Mouse (Mus musculus) neural tube, embryonic 12.5 days (tissue): ENCODE data around the gene Ercc2. TPM values are rescaled to one million over a fixed set of nuclear protein-coding genes. Genes with fewer than 3 reads are reported as not detected.

Experiments used
- ATAC-seq: fragments of 200-750 bp; cut with Nextera tagmentation; 2 replicates; pipeline ENCODE4 v1.8.0; 2017; ENCODE audit warnings: low read depth, mild to moderate bottlenecking, moderate TSS enrichment, moderate library complexity; ENCODE audit not compliant: low FRiP score
- H3K27ac ChIP-seq: fragments of 300-500 bp; sonication (generic); 2 replicates; pipeline ENCODE4 v1.5.1; 2016
- H3K27me3 ChIP-seq: fragments of 300-500 bp; sonication (generic); replicated peaks from 2 replicates; pipeline ENCODE4 v1.6.1; 2016; ENCODE audit warnings: mild to moderate bottlenecking
- H3K36me3 ChIP-seq: fragments of 300-500 bp; sonication (generic); 2 replicates; pipeline ENCODE4 v1.6.1; 2016; ENCODE audit warnings: mild to moderate bottlenecking
- H3K4me1 ChIP-seq: fragments of 300-500 bp; sonication (generic); 2 replicates; pipeline ENCODE4 v1.6.1; 2016
- H3K4me2 ChIP-seq: fragments of 300-500 bp; sonication (generic); replicated peaks from 2 replicates; pipeline ENCODE4 v1.6.1; 2016; ENCODE audit warnings: mild to moderate bottlenecking
- H3K4me3 ChIP-seq: fragments of 300-500 bp; sonication (generic); 2 replicates; pipeline ENCODE4 v1.5.1; 2016
- H3K9ac ChIP-seq: fragments of 300-500 bp; sonication (generic); 2 replicates; pipeline ENCODE4 v1.6.1; 2016; ENCODE audit warnings: mild to moderate bottlenecking
- H3K9me3 ChIP-seq: fragments of 300-500 bp; sonication (generic); 2 replicates; pipeline ENCODE4 v1.6.1; 2016; ENCODE audit warnings: mild to moderate bottlenecking
- WGBS: fragments of 180-500 bp; shearing (Covaris S2); methylation state at CpG from one replicate; pipeline ENCODE4 v1.1.7; 2016; 5-methylcytosine and 5-hydroxymethylcytosine counted together
- polyA plus RNA-seq: library from polyadenylated mRNA; unstranded; fragments of >200 nt; fragmentation: Nextera tagmentation; extraction: Ambion mirVana; gene quantifications from 2 replicates; pipeline ENCODE4 v1.2.1, GENCODE M21; 2016

Ercc2 gene
- polyA plus RNA-seq = 24.0 and 27.5 TPM in 2 replicates

- Histone ChIP-seq H3K4me3 (peak within 1 kb of the TSS; percentile 94), H3K9ac (peak within 1 kb of the TSS; percentile 87), H3K9me3 (no peaks in the 10 kb centered on the region), H3K27me3 (no peaks in the 10 kb centered on the region), H3K27ac (no peak within 1 kb of the TSS), H3K4me2 (peak within 1 kb of the TSS; percentile 75), H3K4me1 (peaks cover 18% of the 10 kb centered on the region), H3K36me3 (peaks cover 30% of the 10 kb centered on the region)
- 6% methylated on average over 48 of the region's 48 CpGs for WGBS
- ATAC-seq = peak; percentile 95
Measured at GRCm38 (mm10) chr7:19381377-19382165, at the start of gene Ercc2. Gene Ercc2 (plus strand): TSS chr7:19382010.

GRCm38 (mm10) chr7:19332709-19333352, 49.0 kb upstream of the Ercc2 start:
- H3K4me3 ChIP-seq = peak overlapping the region; percentile 62
- no peaks in the 10 kb centered on the region for H3K36me3 ChIP-seq
- H3K4me1 ChIP-seq = peaks cover 12% of the 10 kb centered on the region
- peak overlapping the region; percentile 90 for H3K4me2 ChIP-seq
- no peak overlapping the region for H3K27ac ChIP-seq
- peak; percentile 37; the same call in 1 of the 2 replicates for ATAC-seq
- WGBS = under 1% methylated on average over 48 of the region's 52 CpGs
- peak overlapping the region; percentile 81 for H3K9ac ChIP-seq
- H3K27me3 ChIP-seq = no peaks in the 10 kb centered on the region
- H3K9me3 ChIP-seq = no peaks in the 10 kb centered on the region

- Histone ChIP-seq H3K27me3 (no peaks in the 10 kb centered on the region), H3K4me2 (no peak overlapping the region), H3K9ac (no peak overlapping the region), H3K9me3 (no peaks in the 10 kb centered on the region), H3K4me1 (peaks cover 12% of the 10 kb centered on the region), H3K4me3 (no peak overlapping the region), H3K36me3 (no peaks in the 10 kb centered on the region), H3K27ac (no peak overlapping the region)
- 33% methylated on average over 3 of the region's 3 CpGs for WGBS
- no peak for ATAC-seq
Measured at GRCm38 (mm10) chr7:19335583-19335982, 46.2 kb upstream of the Ercc2 start.

- WGBS = 63% methylated on average over 10 of the region's 10 CpGs
- H3K27ac ChIP-seq = no peak overlapping the region
- no peaks in the 10 kb centered on the region for H3K9me3 ChIP-seq
- H3K4me3 ChIP-seq = no peak overlapping the region
- H3K4me1 ChIP-seq = peaks cover 21% of the 10 kb centered on the region
- ATAC-seq = no peak
- no peak overlapping the region for H3K9ac ChIP-seq
- peaks cover 11% of the 10 kb centered on the region for H3K27me3 ChIP-seq
- H3K36me3 ChIP-seq = no peaks in the 10 kb centered on the region
- no peak overlapping the region for H3K4me2 ChIP-seq
Measured at GRCm38 (mm10) chr7:19337122-19337521, 44.7 kb upstream of the Ercc2 start.

GRCm38 (mm10) chr7:19338060-19338459, 43.8 kb upstream of the Ercc2 start:
- WGBS = 68% methylated on average over 2 of the region's 2 CpGs

GRCm38 (mm10) chr7:19338596-19338995, 43.2 kb upstream of the Ercc2 start:
- peaks cover 24% of the 10 kb centered on the region for H3K4me1 ChIP-seq
- no peaks in the 10 kb centered on the region for H3K36me3 ChIP-seq
- H3K4me2 ChIP-seq = no peak overlapping the region
- no peaks in the 10 kb centered on the region for H3K9me3 ChIP-seq
- ATAC-seq = no peak
- peaks cover 13% of the 10 kb centered on the region for H3K27me3 ChIP-seq
- no peak overlapping the region for H3K4me3 ChIP-seq
- WGBS = 74% methylated on average over 7 of the region's 7 CpGs
- H3K9ac ChIP-seq = no peak overlapping the region
- no peak overlapping the region for H3K27ac ChIP-seq

More at GRCm38 (mm10) chr7:19338060-19338459, 43.8 kb upstream of the Ercc2 start:
- Histone ChIP-seq H3K4me1 (peaks cover 27% of the 10 kb centered on the region), H3K9ac (no peak overlapping the region), H3K4me2 (no peak overlapping the region), H3K4me3 (no peak overlapping the region), H3K27ac (no peak overlapping the region), H3K27me3 (peaks cover 13% of the 10 kb centered on the region), H3K36me3 (no peaks in the 10 kb centered on the region), H3K9me3 (no peaks in the 10 kb centered on the region)
- no peak for ATAC-seq

- no peak for ATAC-seq
- Histone ChIP-seq H3K9me3 (no peaks in the 10 kb centered on the region), H3K4me3 (peak overlapping the region; percentile 1; the same call in 1 of the 2 replicates), H3K4me2 (peak overlapping the region; percentile 93), H3K36me3 (no peaks in the 10 kb centered on the region), H3K9ac (no peak overlapping the region), H3K27ac (no peak overlapping the region), H3K27me3 (peaks cover 13% of the 10 kb centered on the region), H3K4me1 (peaks cover 31% of the 10 kb centered on the region)
- WGBS = 19% methylated on average over 10 of the region's 10 CpGs
Measured at GRCm38 (mm10) chr7:19341250-19341649, 40.6 kb upstream of the Ercc2 start.

GRCm38 (mm10) chr7:19341761-19342409, 39.9 kb upstream of the Ercc2 start:
- Histone ChIP-seq H3K4me2 (peak overlapping the region; percentile 93), H3K4me1 (peaks cover 33% of the 10 kb centered on the region), H3K36me3 (no peaks in the 10 kb centered on the region), H3K9ac (peak overlapping the region; percentile 47), H3K27me3 (peaks cover 13% of the 10 kb centered on the region), H3K9me3 (no peaks in the 10 kb centered on the region), H3K27ac (no peak overlapping the region), H3K4me3 (peak overlapping the region; percentile 46)
- ATAC-seq = no peak
- 1% methylated on average over 41 of the region's 41 CpGs for WGBS

- Histone ChIP-seq H3K4me2 (peak overlapping the region; percentile 93), H3K4me1 (peaks cover 33% of the 10 kb centered on the region), H3K4me3 (peak overlapping the region; percentile 46), H3K9ac (peak overlapping the region; percentile 47), H3K27me3 (peaks cover 13% of the 10 kb centered on the region), H3K36me3 (no peaks in the 10 kb centered on the region), H3K9me3 (no peaks in the 10 kb centered on the region), H3K27ac (no peak overlapping the region)
- ATAC-seq = peak; percentile 17; the same call in 1 of the 2 replicates
- under 1% methylated on average over 27 of the region's 27 CpGs for WGBS
Measured at GRCm38 (mm10) chr7:19342481-19343027, 39.3 kb upstream of the Ercc2 start.

GRCm38 (mm10) chr7:19343210-19343808, 38.5 kb upstream of the Ercc2 start:
- no peak for ATAC-seq
- Histone ChIP-seq H3K4me1 (peaks cover 33% of the 10 kb centered on the region), H3K27ac (no peak overlapping the region), H3K4me2 (peak overlapping the region; percentile 93), H3K9ac (no peak overlapping the region), H3K4me3 (no peak overlapping the region), H3K27me3 (peaks cover 13% of the 10 kb centered on the region), H3K9me3 (no peaks in the 10 kb centered on the region), H3K36me3 (peaks cover 6% of the 10 kb centered on the region)
- 3% methylated on average over 11 of the region's 11 CpGs for WGBS

GRCm38 (mm10) chr7:19344237-19344847, 37.5 kb upstream of the Ercc2 start, which contains the start of gene Ercc1:
Gene Ercc1 (plus strand): TSS chr7:19344778.
- Histone ChIP-seq H3K9me3 (no peaks in the 10 kb centered on the region), H3K9ac (peak within 1 kb of the TSS; percentile 67), H3K4me1 (peaks cover 33% of the 10 kb centered on the region), H3K27ac (peak within 1 kb of the TSS; percentile 70), H3K4me3 (peak within 1 kb of the TSS; percentile 65), H3K36me3 (peaks cover 16% of the 10 kb centered on the region), H3K4me2 (peak within 1 kb of the TSS; percentile 87), H3K27me3 (peaks cover 13% of the 10 kb centered on the region)
- ATAC-seq = peak; percentile 7; the same call in 1 of the 2 replicates
- WGBS = 23% methylated on average over 12 of the region's 12 CpGs
